Mouse (Mus musculus): ENCODE results near the gene Tmem150a.

The Tmem150a gene

GRCm38 (mm10) chr6:72371571-72371970, 16.3 kb downstream of the Tmem150a start:
- DNase-seq (ENCODE audit: low read depth in 2 of 2, low spot score in 2 of 2): no peak

DNA sequence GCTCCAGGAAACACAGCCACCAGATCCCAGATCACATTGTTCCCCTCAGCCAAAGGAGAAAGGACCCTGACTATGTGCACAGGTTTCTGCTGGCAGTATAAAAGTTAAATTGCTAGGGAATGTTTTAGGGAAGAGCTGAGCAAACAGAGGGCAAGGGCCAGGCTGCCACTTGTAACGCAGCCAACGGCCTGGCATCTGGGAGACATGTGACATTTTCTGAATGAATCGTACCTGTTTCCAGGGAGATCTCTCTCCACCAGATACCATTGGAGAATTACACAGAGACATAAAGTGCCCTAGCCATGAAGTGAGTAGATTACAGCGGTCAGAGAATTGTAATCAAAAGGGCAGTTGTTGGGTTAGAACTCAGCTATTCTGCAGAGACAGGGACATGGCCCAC, 17.9 kb downstream of the Tmem150a start:
- no peak for DNase-seq (ENCODE audit: low read depth in 2 of 2, low spot score in 2 of 2)

- no peak for DNase-seq (ENCODE audit: low read depth in 2 of 2, low spot score in 2 of 2)
These were observed 19.0 kb downstream of the Tmem150a start for GRCm38 (mm10) chr6:72374206-72374605.

GRCm38 (mm10) chr6:72374820-72375563, 19.7 kb downstream of the Tmem150a start:
- no peak for DNase-seq (ENCODE audit: low read depth in 2 of 2, low spot score in 2 of 2)

DNA sequence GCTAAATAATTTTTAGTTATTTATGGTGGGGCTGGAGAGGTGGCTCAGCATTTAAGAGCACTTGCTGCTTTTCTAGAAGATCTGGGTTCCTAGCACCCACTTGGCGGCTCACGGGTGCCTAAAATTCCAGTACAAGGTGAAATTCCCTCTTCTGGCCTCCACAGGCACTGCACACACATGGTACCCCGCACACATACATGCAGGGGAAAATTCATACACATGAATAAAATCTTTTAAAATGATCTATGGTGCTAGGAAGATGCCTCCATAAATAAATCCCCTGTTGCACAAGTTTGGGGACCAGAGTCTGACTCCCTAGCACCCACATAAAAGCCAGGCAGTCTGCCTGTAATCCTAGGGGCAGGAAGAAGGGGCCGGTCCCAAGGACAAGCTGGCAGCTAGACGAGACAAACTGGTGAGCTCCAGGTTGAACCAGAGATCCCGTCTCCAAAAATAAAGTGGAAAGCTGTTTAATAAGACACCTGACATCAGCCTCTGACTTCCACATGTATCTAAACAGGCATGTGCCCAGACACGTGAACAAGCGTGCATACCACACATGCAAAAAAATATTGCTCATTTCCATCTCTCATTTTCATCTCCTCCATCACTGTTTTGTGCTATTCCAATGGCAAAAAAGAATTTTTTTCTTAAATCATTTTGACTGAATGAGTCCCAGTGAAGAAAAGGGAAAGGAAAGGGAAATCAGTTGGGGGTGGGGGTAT, 23.4 kb downstream of the Tmem150a start:
- no peak for DNase-seq (ENCODE audit: low read depth in 2 of 2, low spot score in 2 of 2)

DNA sequence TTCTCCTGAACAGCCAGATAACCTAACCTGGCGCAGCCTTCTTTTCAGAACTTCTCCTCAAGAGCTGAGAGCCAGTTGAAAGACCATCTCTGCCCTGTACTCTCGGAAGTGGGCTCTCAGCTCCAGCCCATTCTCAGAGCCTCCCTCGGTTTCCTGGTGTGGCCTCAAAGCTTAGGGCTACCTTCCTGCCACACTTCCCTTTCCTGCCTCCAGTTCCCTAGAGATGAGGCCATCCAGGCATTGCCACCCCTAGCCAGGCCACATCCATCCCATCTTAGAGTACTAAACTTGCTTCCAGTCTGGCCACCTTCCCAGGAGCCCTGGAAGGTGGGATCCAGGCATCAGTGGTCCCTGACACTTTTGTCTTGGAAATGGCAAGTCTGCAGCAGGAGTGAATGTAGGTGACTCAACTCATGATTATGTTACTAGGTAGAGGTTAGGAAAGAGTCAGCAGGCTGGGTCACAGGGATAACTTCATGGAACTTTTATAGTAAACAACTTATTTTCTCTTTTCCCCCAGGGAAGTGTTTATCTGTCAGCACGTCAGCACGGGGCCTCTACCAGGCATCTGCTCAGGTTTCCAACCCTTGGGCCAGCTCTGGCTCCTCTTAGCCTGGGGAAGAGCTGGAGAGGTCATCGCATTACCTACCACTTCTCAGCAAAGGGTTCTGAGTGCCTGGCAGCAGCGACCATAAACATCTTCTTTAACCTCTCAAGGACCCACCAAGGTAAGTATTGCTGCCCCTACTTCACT, 24.3 kb downstream of the Tmem150a start:
- DNase-seq (ENCODE audit: low read depth in 2 of 2, low spot score in 2 of 2): no peak

DNA sequence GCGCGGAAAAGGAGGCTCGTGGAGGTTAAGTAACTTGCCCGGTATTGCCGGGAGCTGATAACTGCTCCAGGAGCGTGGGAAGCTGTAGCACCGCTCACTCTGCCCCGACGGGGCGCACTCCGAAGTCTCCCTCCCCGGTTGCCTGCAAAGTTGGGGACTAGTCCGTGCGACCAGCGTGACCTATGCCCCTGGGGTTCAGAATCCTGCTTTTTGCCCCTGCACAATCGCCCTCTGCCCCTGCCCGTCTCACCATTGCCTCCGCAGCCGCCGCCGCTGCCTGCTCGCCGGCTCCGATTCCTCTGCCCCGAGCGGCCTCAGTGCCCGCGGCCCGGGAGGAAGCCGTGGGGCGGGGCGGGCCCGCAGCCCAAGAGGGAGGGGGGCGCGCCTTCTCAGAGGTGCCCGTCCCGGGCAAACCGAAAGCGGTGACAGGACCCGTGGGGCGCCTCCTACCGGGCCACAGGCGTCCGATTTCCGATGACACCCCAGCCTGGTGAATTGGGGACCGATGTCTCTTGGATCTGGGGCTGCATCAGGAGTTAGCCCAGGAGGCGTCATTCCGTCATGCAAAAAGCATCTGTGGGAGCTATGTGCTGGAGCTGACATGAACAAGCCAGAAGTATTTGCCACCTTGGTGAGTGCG, 25.0 kb downstream of the Tmem150a start, which contains the start of gene Vamp5:
TSS of gene Vamp5 (minus strand) at position 338 of the 640 bp plus-strand sequence.
- peak; percentile 84 to 85 for DNase-seq (ENCODE audit: low read depth in 2 of 2, low spot score in 2 of 2)

GRCm38 (mm10) chr6:72382494-72382893, 27.2 kb downstream of the Tmem150a start:
- DNase-seq (ENCODE audit: low read depth in 2 of 2, low spot score in 2 of 2): no peak

DNA sequence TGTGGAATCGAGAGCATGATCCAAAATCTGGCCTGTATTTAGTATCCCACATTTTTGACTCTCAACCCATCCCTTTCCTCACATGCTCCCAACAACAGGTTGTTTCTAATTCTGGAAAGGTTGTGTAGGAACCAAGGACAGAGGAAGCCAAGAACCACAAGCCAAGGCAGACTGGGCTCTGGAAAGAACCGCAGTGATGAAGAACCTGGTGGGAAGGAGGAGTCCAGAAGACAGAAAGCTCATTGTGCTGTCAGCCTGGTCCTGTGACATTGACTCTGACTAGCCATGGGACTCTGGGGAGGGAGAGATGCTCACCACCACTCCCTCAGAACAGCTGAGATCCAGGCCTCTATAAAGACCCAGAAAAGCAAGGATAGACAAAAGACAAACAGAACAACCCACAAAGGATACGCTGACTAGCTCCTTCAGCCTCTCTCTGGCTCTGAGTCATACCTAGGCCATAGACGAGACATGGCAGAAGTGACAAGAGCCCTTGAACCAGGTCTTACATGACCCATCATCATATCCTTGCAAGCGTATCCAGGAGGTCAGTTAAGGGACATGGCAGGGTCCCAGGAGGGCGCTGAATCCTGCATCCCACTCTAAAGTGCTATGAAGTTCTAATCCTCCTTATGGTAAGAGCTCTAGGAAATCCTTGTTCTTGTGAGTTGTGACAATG, 28.0 kb downstream of the Tmem150a start:
- DNase-seq (ENCODE audit: low read depth in 2 of 2, low spot score in 2 of 2): no peak

GRCm38 (mm10) chr6:72383952-72384351, 28.7 kb downstream of the Tmem150a start:
- DNase-seq (ENCODE audit: low read depth in 2 of 2, low spot score in 2 of 2): no peak

DNA sequence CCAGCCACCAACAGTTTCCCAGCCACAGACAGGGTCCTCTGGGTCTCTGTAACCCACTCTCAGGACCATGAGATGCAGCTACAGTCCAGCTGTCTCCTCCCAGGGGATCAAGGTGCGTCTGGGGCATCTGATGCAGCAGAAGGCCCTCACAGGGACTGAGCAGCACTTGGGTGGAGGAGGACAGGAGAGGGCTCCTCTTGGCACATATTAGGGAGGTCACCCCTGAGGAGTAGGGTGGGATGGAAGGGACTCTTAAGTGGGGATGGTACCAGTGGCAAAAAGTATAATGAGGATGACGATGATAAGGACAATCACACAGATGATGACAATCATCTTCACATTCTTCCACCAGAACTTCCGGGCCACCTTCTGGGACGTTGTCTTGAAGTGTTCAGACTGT, 30.0 kb downstream of the Tmem150a start:
- no peak for DNase-seq (ENCODE audit: low read depth in 2 of 2, low spot score in 2 of 2)

DNA sequence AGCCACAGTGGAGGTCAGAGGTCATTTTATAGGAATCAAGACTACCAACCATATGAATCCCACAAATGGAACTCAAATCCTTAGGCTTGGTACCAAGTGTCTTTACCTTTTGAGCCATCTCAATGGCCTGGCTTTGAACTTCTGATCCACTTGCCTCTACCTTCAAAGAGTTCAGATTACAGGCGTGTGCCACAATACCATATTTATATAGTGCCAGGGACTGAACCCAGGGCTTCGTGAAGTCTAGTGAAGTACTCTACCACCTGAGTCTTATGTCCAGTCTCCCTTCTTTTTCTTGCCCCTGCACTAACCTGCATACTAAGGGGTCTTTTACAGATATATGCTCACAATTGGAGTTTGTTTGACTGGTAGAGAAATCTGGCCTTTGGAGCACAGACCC, 31.3 kb downstream of the Tmem150a start:
- no peak for DNase-seq (ENCODE audit: low read depth in 2 of 2, low spot score in 2 of 2)

GRCm38 (mm10) chr6:72387816-72388215, 32.6 kb downstream of the Tmem150a start:
- DNase-seq (ENCODE audit: low read depth in 2 of 2, low spot score in 2 of 2): no peak

- no peak for DNase-seq (ENCODE audit: low read depth in 2 of 2, low spot score in 2 of 2)
These were observed 33.0 kb downstream of the Tmem150a start for GRCm38 (mm10) chr6:72388266-72388665.

DNA sequence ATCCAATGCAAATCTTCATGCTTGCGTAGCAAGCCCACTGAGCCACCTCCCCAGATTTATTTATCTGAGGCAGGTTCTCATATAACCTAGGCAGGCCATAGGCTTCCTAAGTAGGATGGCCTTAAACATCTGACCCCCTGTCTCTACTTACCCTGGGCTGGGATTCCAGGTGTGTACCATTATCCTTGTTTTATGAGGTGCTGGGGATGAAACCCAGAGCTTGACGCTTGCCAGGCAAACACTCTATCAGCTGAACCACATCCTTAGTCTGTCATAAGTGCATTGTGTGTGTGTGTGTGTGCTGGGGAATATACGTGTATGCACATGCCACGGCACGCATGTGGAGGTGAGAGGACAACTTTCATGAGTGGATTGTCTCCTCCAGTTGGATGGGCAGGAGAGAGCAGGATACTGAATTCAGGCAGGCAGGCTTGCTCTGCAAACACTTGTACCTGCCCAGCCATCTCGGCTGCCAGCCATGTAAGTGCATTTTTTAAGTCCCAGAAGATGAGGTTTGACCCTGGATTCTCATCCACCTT, 33.6 kb downstream of the Tmem150a start:
- no peak for DNase-seq (ENCODE audit: low read depth in 2 of 2, low spot score in 2 of 2)

- DNase-seq (ENCODE audit: low read depth in 2 of 2, low spot score in 2 of 2): no peak
These were observed 34.3 kb downstream of the Tmem150a start for GRCm38 (mm10) chr6:72389471-72389940.

DNA sequence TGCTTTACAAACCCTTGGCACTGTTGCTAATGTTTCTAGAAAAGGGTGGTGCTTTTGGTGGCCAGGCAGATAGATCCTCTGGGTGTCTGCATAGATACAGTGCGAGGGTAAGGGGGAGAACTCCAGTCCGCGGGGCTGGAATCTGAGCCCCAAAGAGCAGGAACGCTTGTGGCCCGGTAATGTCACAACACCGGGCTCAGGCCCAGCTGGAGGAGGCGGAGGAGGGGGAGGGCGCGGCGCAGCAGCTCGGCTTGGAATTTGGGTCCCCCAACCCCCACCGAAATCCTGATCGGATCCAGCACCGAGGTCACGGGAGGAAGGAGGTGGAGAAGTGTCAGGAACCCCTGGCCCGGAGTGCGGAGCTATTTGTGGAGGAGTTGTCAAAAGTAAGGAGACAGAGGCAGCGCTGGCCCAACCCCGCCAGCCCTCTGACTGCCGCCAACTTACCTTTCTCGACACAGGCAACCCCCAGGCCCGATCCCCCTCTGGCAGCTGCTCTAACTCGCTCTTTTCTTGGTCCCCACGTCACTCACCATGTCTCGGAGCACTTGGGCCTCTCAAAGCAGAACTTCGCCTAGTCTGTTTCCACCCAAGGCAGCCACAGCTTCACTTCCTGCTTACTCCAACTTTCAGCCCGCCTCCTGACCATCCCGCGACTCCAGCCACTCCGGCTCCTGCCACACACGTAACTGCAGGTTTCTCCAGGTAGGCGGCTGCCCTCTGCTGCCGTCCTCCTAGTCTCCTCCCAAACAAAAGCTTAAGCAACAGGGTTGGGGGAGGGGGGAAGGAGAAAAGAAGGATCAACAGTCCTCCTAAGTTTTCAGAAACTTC, 34.9 kb downstream of the Tmem150a start, which contains the start of gene Vamp8:
TSS of gene Vamp8 (minus strand) at position 763 of the 831 bp plus-strand sequence.
- peak; percentile 31 to 41 for DNase-seq (ENCODE audit: low read depth in 2 of 2, low spot score in 2 of 2)

DNA sequence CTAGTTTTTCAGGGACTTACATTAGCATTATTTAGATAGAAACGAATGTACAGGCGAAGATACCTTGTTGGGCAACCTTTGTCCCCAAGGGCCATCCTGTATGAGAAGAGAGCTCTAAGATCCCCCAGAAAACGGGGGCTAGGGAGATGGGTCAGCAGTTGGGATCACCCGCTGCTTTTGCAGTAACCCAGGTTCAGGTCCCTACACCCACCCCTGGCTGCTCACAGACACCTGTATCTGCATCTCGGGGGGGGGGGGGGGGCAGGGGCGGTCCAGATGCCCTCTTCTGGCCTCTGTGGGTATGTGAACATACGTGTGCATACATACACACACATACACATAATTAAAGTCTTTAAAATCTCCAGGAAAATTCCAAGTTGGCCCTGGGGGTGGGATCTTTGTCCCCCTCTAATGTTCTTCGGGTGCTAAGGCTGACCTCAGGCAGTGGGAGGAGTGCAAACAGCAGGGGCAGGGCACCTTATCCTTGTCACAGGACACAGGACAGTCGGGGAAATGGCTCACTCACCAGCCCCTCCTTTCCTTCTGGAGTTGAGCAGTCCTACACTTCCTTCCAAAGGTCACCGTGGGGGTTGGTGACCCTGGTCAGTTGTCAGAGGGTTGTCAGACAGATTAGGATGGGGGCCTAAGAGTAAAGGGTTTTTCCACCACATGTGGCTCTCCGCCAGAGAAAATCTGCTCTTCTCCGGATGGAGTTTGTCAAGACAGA, 35.7 kb downstream of the Tmem150a start:
- DNase-seq (ENCODE audit: low read depth in 2 of 2, low spot score in 2 of 2): no peak

- DNase-seq (ENCODE audit: low read depth in 2 of 2, low spot score in 2 of 2): no peak
These were observed 37.1 kb downstream of the Tmem150a start for GRCm38 (mm10) chr6:72392341-72392740.

Data from CD8-positive naive resting alpha-beta T cell, adult 2 months (primary cell).